In genomic region chr2:51972142-51972541, GRCm38 (mm10) we compare ENCODE assay signal across 8 mouse cellular contexts. TPM values are rescaled to one million over a fixed set of nuclear protein-coding genes. Genes with fewer than 3 reads are reported as not detected.
DNase-seq lines count a peak whose midpoint lies in the region; ATAC-seq and TF ChIP-seq lines count a peak whose summit lies in the region.

No protein-coding gene starts in this region.

- 70% methylated on average over 5 of the region's 5 CpGs for WGBS in forebrain, embryonic 12.5 days
- 54% methylated on average over 5 of the region's 5 CpGs for WGBS in hindbrain, postnatal 0 days
- WGBS in liver, embryonic 12.5 days (ENCODE audit: insufficient replicate concordance) = 28% methylated on average over 5 of the region's 5 CpGs

- H3K27ac ChIP-seq in forebrain, embryonic 12.5 days = no peak overlapping the region
- 0 out of 2 replicates have a peak overlapping the region, but pooled peaks have one; percentile 78 for H3K27ac ChIP-seq in hindbrain, postnatal 0 days
- no peak overlapping the region for H3K27ac ChIP-seq in liver, embryonic 12.5 days

- no peak overlapping the region for H3K9ac ChIP-seq in forebrain, embryonic 12.5 days
- H3K9ac ChIP-seq in hindbrain, postnatal 0 days (replicated peaks; ENCODE audit: low read length) = peak overlapping the region; percentile 69; the same call in 1 of the 2 replicates
- H3K9ac ChIP-seq in liver, embryonic 12.5 days = peak overlapping the region; percentile 69

- peak; percentile 14 for DNase-seq in embryo, embryonic 10.5 days (ENCODE audit: low spot score)
- no peak for DNase-seq in embryo, embryonic 9.5 days (ENCODE audit: extremely low spot score)
- peak; percentile 51 for DNase-seq in adrenal gland, postnatal 14 days
- peak; percentile 5 for DNase-seq in hindbrain, postnatal 0 days (ENCODE audit: low spot score)
- DNase-seq in naive thymus-derived CD4-positive, alpha-beta T cell, adult 2 months (ENCODE audit: low read depth) = peak; percentile 71
- DNase-seq in yolk sac, embryonic 10.5 days (ENCODE audit: low spot score) = peak; percentile 3

- H3K9me3 ChIP-seq in forebrain, embryonic 12.5 days = no peaks in the 10 kb centered on the region
- no peaks in the 10 kb centered on the region for H3K9me3 ChIP-seq in hindbrain, postnatal 0 days (ENCODE audit: low read length)
- no peaks in the 10 kb centered on the region for H3K9me3 ChIP-seq in liver, embryonic 12.5 days (replicated peaks)

- 0 out of 2 replicates have a peak, but pooled peaks cover 2% of the 10 kb centered on the region for H3K4me1 ChIP-seq in forebrain, embryonic 12.5 days
- no peaks in the 10 kb centered on the region for H3K4me1 ChIP-seq in hindbrain, postnatal 0 days (ENCODE audit: insufficient read depth, low read length)
- peaks cover 14% of the 10 kb centered on the region for H3K4me1 ChIP-seq in liver, embryonic 12.5 days

- H3K4me2 ChIP-seq in forebrain, embryonic 12.5 days = peak overlapping the region; percentile 65
- H3K4me2 ChIP-seq in hindbrain, postnatal 0 days (ENCODE audit: low read depth, low read length) = peak overlapping the region; percentile 87
- H3K4me2 ChIP-seq in liver, embryonic 12.5 days = peak overlapping the region; percentile 78

- ATAC-seq in forebrain, embryonic 12.5 days (ENCODE audit: low FRiP score) = no peak
- ATAC-seq in hindbrain, postnatal 0 days = peak; percentile 21; the same call in 1 of the 2 replicates
- ATAC-seq in liver, embryonic 12.5 days = peak; percentile 35; the same call in 1 of the 2 replicates

- TF ChIP-seq CTCF in hindbrain, postnatal 0 days (IDR thresholded peaks at IDR 0.05; ENCODE audit: low read depth) = no peak

- H3K36me3 ChIP-seq in forebrain, embryonic 12.5 days (replicated peaks) = no peaks in the 10 kb centered on the region
- no peaks in the 10 kb centered on the region for H3K36me3 ChIP-seq in hindbrain, postnatal 0 days (ENCODE audit: insufficient read depth, low read length)
- no peaks in the 10 kb centered on the region for H3K36me3 ChIP-seq in liver, embryonic 12.5 days

- peak overlapping the region; percentile 52 for H3K4me3 ChIP-seq in forebrain, embryonic 12.5 days (replicated peaks)
- peak overlapping the region; percentile 69 for H3K4me3 ChIP-seq in hindbrain, postnatal 0 days (ENCODE audit: low read length)
- H3K4me3 ChIP-seq in liver, embryonic 12.5 days = peak overlapping the region; percentile 69

- no peaks in the 10 kb centered on the region for H3K27me3 ChIP-seq in forebrain, embryonic 12.5 days
- H3K27me3 ChIP-seq in hindbrain, postnatal 0 days (ENCODE audit: insufficient read depth, low read length) = no peaks in the 10 kb centered on the region
- no peaks in the 10 kb centered on the region for H3K27me3 ChIP-seq in liver, embryonic 12.5 days (replicated peaks)

RNA-seq across cellular contexts. Expression of gene Nmi, which starts 1.2 kb away (rescaled TPM):
- 11.3 and 12.7 TPM in 2 replicates for total RNA-seq in adrenal gland, postnatal 14 days (2021)
- polyA plus RNA-seq in forebrain, embryonic 12.5 days (2016; fragmentation: Nextera tagmentation; extraction: Ambion mirVana) = 4.8 and 5.6 TPM in 2 replicates
- 1.5 and 2.4 TPM in 2 replicates for total RNA-seq in hindbrain, postnatal 0 days (2014; rRNA removed)
- 8.3 and 10.1 TPM in 2 replicates for polyA plus RNA-seq in hindbrain, postnatal 0 days (2015; fragmentation: Nextera tagmentation; extraction: Ambion mirVana)
- 9.0 and 10.0 TPM in 2 replicates for polyA plus RNA-seq in liver, embryonic 12.5 days (2016; fragmentation: Nextera tagmentation; extraction: Ambion mirVana)

RNA-seq across cellular contexts. Expression of gene Rbm43, which starts 37.2 kb away (rescaled TPM):
- total RNA-seq in adrenal gland, postnatal 14 days (2021) = 15.7 and 18.7 TPM in 2 replicates
- 5.4 and 6.8 TPM in 2 replicates for polyA plus RNA-seq in forebrain, embryonic 12.5 days (2016; fragmentation: Nextera tagmentation; extraction: Ambion mirVana)
- total RNA-seq in hindbrain, postnatal 0 days (2014; rRNA removed) = 3.1 and 6.3 TPM in 2 replicates
- polyA plus RNA-seq in hindbrain, postnatal 0 days (2015; fragmentation: Nextera tagmentation; extraction: Ambion mirVana) = 13.6 and 14.8 TPM in 2 replicates
- 25.3 and 27.3 TPM in 2 replicates for polyA plus RNA-seq in liver, embryonic 12.5 days (2016; fragmentation: Nextera tagmentation; extraction: Ambion mirVana)
